Mouse (Mus musculus): Measurements from ENCODE around the gene Frmd4b. TPM values are rescaled to one million over a fixed set of nuclear protein-coding genes. Genes with fewer than 3 reads are reported as not detected.

Gene Frmd4b
- total RNA-seq, 1 experiment, result 2.1 TPM

- Histone ChIP-seq H3K4me1 (ENCODE audit: control insufficient read depth in 2 of 2, insufficient read depth in 2 of 2, low read length in 2 of 2, poor library complexity in 1 of 2) (no peaks in the 10 kb centered on the region), H3K27ac (ENCODE audit: insufficient read depth, low read depth, low read length, poor library complexity, severe bottlenecking) (no peak overlapping the region), H3K9ac (ENCODE audit: insufficient read depth, low read depth, low read length, poor library complexity, severe bottlenecking) (no peak overlapping the region), H3K36me3 (ENCODE audit: control insufficient read depth, insufficient read depth, low read length, poor library complexity, severe bottlenecking) (no peaks in the 10 kb centered on the region), H3K4me3 (ENCODE audit: insufficient read depth in 1 of 2, low read depth in 1 of 2, low read length in 2 of 2, poor library complexity in 1 of 2, severe bottlenecking in 1 of 2) (no peak overlapping the region), H3K9me3 (ENCODE audit: control insufficient read depth, insufficient read depth, low read depth, low read length) (no peaks in the 10 kb centered on the region)
- in situ Hi-C loops (cut with MboI; ENCODE audit: low sequenced_read_pairs in 2 of 2, unreplicated experiment in 2 of 2), result loop anchor here in 1 of 2 experiments (25.0 kb wide), 1 partner anchor 229 kb away; no protein-coding TSS in a partner anchor
- DNase-seq (ENCODE audit: low read depth, low spot score), result no peak
- TF ChIP-seq MAFK (IDR thresholded peaks at IDR 0.05; ENCODE audit: insufficient read depth, low read depth, low read length), result no peak
- no peak for TF ChIP-seq ZC3H11A (IDR thresholded peaks at IDR 0.05; ENCODE audit: borderline replicate concordance, low read depth, low read length)
- no peak for TF ChIP-seq HCFC1 (IDR thresholded peaks at IDR 0.05; ENCODE audit: borderline replicate concordance, insufficient read depth, low read length)
- no peak for TF ChIP-seq CHD2 (IDR thresholded peaks at IDR 0.05; ENCODE audit: low read depth, low read length)
- TF ChIP-seq ZNF384 (IDR thresholded peaks at IDR 0.05; ENCODE audit: low read depth, low read length), result no peak
Measured at GRCm38 (mm10) chr6:97508480-97508879, 108.9 kb downstream of the Frmd4b start.

- H3K4me3 ChIP-seq (ENCODE audit: insufficient read depth in 1 of 2, low read depth in 1 of 2, low read length in 2 of 2, poor library complexity in 1 of 2, severe bottlenecking in 1 of 2), result no peak overlapping the region
- no peak for DNase-seq (ENCODE audit: low read depth, low spot score)
- in situ Hi-C loops (cut with MboI; ENCODE audit: low sequenced_read_pairs in 2 of 2, unreplicated experiment in 2 of 2), result loop anchor here in 1 of 2 experiments (25.0 kb wide), 1 partner anchor 229 kb away; no protein-coding TSS in a partner anchor
- H3K36me3 ChIP-seq (ENCODE audit: control insufficient read depth, insufficient read depth, low read length, poor library complexity, severe bottlenecking), result no peaks in the 10 kb centered on the region
- H3K4me1 ChIP-seq (ENCODE audit: control insufficient read depth in 2 of 2, insufficient read depth in 2 of 2, low read length in 2 of 2, poor library complexity in 1 of 2), result no peaks in the 10 kb centered on the region
- TF ChIP-seq ZNF384 (IDR thresholded peaks at IDR 0.05; ENCODE audit: low read depth, low read length), result no peak
- no peak for TF ChIP-seq MAFK (IDR thresholded peaks at IDR 0.05; ENCODE audit: insufficient read depth, low read depth, low read length)
- no peak for TF ChIP-seq CHD2 (IDR thresholded peaks at IDR 0.05; ENCODE audit: low read depth, low read length)
- no peak for TF ChIP-seq ZC3H11A (IDR thresholded peaks at IDR 0.05; ENCODE audit: borderline replicate concordance, low read depth, low read length)
- no peak for TF ChIP-seq HCFC1 (IDR thresholded peaks at IDR 0.05; ENCODE audit: borderline replicate concordance, insufficient read depth, low read length)
- H3K9me3 ChIP-seq (ENCODE audit: control insufficient read depth, insufficient read depth, low read depth, low read length), result no peaks in the 10 kb centered on the region
- no peak overlapping the region for H3K27ac ChIP-seq (ENCODE audit: insufficient read depth, low read depth, low read length, poor library complexity, severe bottlenecking)
- H3K9ac ChIP-seq (ENCODE audit: insufficient read depth, low read depth, low read length, poor library complexity, severe bottlenecking), result no peak overlapping the region
Measured at GRCm38 (mm10) chr6:97507893-97508292, 109.4 kb downstream of the Frmd4b start.

DNA sequence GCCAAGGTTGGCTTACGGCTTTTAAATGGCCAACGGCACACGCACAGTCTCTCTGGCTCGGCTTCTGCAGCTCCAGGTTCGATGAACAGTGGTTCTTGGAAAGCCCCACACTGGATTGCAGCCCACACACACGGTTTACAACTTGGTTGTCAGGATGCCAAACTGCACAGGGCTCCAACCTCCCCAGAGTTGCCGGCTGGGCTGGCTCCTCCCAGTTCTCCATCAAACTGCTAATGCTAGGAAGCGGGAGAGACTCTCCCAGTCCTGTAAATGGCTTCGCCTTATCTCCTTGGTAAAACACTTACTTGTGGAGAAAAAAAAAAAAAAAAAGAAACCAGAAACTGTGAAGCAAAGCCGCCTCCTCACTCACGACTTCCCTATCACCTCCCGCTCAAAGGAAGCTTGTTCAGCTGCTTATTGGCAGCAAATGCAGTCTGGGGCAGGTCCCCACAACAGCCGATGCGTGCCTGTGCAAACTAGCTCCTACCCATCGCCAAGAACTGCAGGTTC lies 111.1 kb downstream of the Frmd4b start:
- no peak for DNase-seq (ENCODE audit: low read depth, low spot score)
- TF ChIP-seq CHD2 (IDR thresholded peaks at IDR 0.05; ENCODE audit: low read depth, low read length), result no peak
- TF ChIP-seq ZC3H11A (IDR thresholded peaks at IDR 0.05; ENCODE audit: borderline replicate concordance, low read depth, low read length), result no peak
- TF ChIP-seq ZNF384 (IDR thresholded peaks at IDR 0.05; ENCODE audit: low read depth, low read length), result peak; percentile 62; the same call in 1 of the 2 replicates
- Histone ChIP-seq H3K4me1 (ENCODE audit: control insufficient read depth in 2 of 2, insufficient read depth in 2 of 2, low read length in 2 of 2, poor library complexity in 1 of 2) (no peaks in the 10 kb centered on the region), H3K36me3 (ENCODE audit: control insufficient read depth, insufficient read depth, low read length, poor library complexity, severe bottlenecking) (no peaks in the 10 kb centered on the region), H3K27ac (ENCODE audit: insufficient read depth, low read depth, low read length, poor library complexity, severe bottlenecking) (no peak overlapping the region), H3K9me3 (ENCODE audit: control insufficient read depth, insufficient read depth, low read depth, low read length) (no peaks in the 10 kb centered on the region), H3K9ac (ENCODE audit: insufficient read depth, low read depth, low read length, poor library complexity, severe bottlenecking) (no peak overlapping the region), H3K4me3 (ENCODE audit: insufficient read depth in 1 of 2, low read depth in 1 of 2, low read length in 2 of 2, poor library complexity in 1 of 2, severe bottlenecking in 1 of 2) (no peak overlapping the region)
- in situ Hi-C loops (cut with MboI; ENCODE audit: low sequenced_read_pairs in 2 of 2, unreplicated experiment in 2 of 2), result loop anchor here in 1 of 2 experiments (25.0 kb wide), 1 partner anchor 231 kb away; no protein-coding TSS in a partner anchor

DNA sequence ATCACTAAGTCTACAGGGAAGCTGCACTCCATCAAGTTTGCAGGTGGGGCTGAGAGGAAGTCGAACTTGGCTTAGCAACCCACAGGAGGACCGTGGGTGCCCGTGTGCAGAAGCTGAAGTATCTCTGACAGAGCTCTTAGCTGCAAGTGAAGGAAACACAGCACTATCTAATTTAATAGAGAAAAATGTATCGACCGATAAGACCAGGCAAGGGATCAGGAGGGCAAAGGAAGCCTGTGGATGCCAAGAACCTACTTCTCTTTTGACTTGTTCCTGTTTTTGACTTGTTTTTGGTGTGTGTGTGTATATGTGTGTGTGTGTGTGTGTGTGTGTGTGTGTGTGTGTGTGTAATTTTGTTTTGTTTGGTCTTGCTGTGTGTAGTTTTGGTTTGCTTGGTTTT lies 112.7 kb downstream of the Frmd4b start:
- Histone ChIP-seq H3K27ac (ENCODE audit: insufficient read depth, low read depth, low read length, poor library complexity, severe bottlenecking) (no peak overlapping the region), H3K4me3 (ENCODE audit: insufficient read depth in 1 of 2, low read depth in 1 of 2, low read length in 2 of 2, poor library complexity in 1 of 2, severe bottlenecking in 1 of 2) (no peak overlapping the region), H3K4me1 (ENCODE audit: control insufficient read depth in 2 of 2, insufficient read depth in 2 of 2, low read length in 2 of 2, poor library complexity in 1 of 2) (no peaks in the 10 kb centered on the region), H3K36me3 (ENCODE audit: control insufficient read depth, insufficient read depth, low read length, poor library complexity, severe bottlenecking) (no peaks in the 10 kb centered on the region), H3K9ac (ENCODE audit: insufficient read depth, low read depth, low read length, poor library complexity, severe bottlenecking) (no peak overlapping the region), H3K9me3 (ENCODE audit: control insufficient read depth, insufficient read depth, low read depth, low read length) (no peaks in the 10 kb centered on the region)
- in situ Hi-C loops (cut with MboI; ENCODE audit: low sequenced_read_pairs in 2 of 2, unreplicated experiment in 2 of 2), result loop anchor here in 1 of 2 experiments (25.0 kb wide), 1 partner anchor 233 kb away; no protein-coding TSS in a partner anchor
- DNase-seq (ENCODE audit: low read depth, low spot score), result no peak
- no peak for TF ChIP-seq ZC3H11A (IDR thresholded peaks at IDR 0.05; ENCODE audit: borderline replicate concordance, low read depth, low read length)
- TF ChIP-seq ZNF384 (IDR thresholded peaks at IDR 0.05; ENCODE audit: low read depth, low read length), result no peak
- no peak for TF ChIP-seq CHD2 (IDR thresholded peaks at IDR 0.05; ENCODE audit: low read depth, low read length)

DNA sequence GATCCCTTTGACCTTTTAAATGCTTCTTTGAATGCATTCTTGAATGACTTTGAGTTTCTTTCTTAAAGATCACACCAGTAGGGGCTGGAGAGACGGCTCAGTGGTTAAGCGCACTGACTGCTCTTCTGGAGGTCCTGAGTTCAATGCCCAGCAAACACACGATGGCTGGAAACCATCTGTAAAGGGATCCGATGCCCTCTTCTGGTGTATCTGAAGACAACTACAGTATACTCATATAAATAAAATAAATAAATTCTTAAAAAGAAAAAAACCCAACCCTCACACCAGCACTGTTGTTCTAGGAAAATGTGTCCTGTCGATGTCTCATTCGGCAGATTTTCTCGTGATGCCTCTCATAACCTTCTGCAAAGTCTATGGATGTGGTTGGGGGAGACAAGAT lies 116.3 kb downstream of the Frmd4b start:
- in situ Hi-C loops (cut with MboI; ENCODE audit: low sequenced_read_pairs in 2 of 2, unreplicated experiment in 2 of 2), result loop anchor here in 1 of 2 experiments (25.0 kb wide), 1 partner anchor 236 kb away; no protein-coding TSS in a partner anchor
- TF ChIP-seq MAFK (IDR thresholded peaks at IDR 0.05; ENCODE audit: insufficient read depth, low read depth, low read length) (no peak), CHD2 (IDR thresholded peaks at IDR 0.05; ENCODE audit: low read depth, low read length) (no peak), HCFC1 (IDR thresholded peaks at IDR 0.05; ENCODE audit: borderline replicate concordance, insufficient read depth, low read length) (no peak), ZC3H11A (IDR thresholded peaks at IDR 0.05; ENCODE audit: borderline replicate concordance, low read depth, low read length) (no peak), ZNF384 (IDR thresholded peaks at IDR 0.05; ENCODE audit: low read depth, low read length) (no peak)

More for the DNA sequence above, 116.3 kb downstream of the Frmd4b start:
- H3K4me1 ChIP-seq (ENCODE audit: control insufficient read depth in 2 of 2, insufficient read depth in 2 of 2, low read length in 2 of 2, poor library complexity in 1 of 2), result no peaks in the 10 kb centered on the region
- DNase-seq (ENCODE audit: low read depth, low spot score), result no peak
- no peaks in the 10 kb centered on the region for H3K9me3 ChIP-seq (ENCODE audit: control insufficient read depth, insufficient read depth, low read depth, low read length)
- H3K27ac ChIP-seq (ENCODE audit: insufficient read depth, low read depth, low read length, poor library complexity, severe bottlenecking), result no peak overlapping the region
- no peak overlapping the region for H3K9ac ChIP-seq (ENCODE audit: insufficient read depth, low read depth, low read length, poor library complexity, severe bottlenecking)
- no peaks in the 10 kb centered on the region for H3K36me3 ChIP-seq (ENCODE audit: control insufficient read depth, insufficient read depth, low read length, poor library complexity, severe bottlenecking)
- H3K4me3 ChIP-seq (ENCODE audit: insufficient read depth in 1 of 2, low read depth in 1 of 2, low read length in 2 of 2, poor library complexity in 1 of 2, severe bottlenecking in 1 of 2), result no peak overlapping the region
